Mouse (Mus musculus): ENCODE data around the gene Vdac1.

DNA sequence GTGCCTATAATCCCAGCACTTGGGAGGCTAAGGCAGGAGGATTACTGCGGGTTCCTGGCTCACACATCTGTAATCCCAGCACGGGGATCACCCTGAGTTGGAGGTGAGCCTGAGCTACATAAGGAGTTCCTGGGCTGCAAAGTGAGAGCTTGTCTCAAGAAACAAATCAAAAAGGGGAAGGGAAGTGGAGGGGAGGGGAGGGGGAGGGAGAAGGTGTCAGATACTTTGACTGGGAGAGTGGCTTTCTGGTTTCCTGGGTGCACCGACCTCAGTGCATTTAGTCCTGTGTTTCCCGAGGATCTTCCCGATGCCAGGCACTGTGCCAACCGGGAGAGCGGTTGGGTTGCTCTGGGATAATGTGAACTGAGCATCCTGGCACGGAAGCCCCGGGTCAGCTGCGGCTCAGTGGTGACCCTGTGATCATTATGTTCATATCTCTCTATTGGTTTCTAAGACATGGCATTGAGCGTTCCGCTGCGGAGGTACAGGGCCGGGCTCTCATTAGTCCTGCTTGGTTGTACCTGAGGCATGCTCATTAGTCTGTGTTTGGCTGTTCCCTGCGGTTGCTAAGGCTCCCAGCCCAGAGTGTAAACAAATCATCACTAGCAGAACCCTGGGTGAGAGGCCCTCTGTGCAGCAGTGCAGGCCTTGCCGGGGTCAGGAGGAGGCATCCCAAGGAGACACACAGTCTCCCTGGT lies 28.1 kb upstream of the Vdac1 start:
- TF ChIP-seq CTCF (IDR thresholded peaks at IDR 0.05; ENCODE audit: low read depth) = no peak
- TF ChIP-seq EP300 (IDR thresholded peaks at IDR 0.05; ENCODE audit: low read depth) = no peak
